Mouse (Mus musculus) adrenal gland, adult 8-10 months (tissue): ENCODE measurements around the gene Gm26566. TPM values are rescaled to one million over a fixed set of nuclear protein-coding genes. Genes with fewer than 3 reads are reported as not detected.

ENCODE experiments used
- DNase-seq: peaks from one replicate; pipeline ENCODE4 v3.0.0; 2022
- total RNA-seq, 4 experiments: library from RNA; stranded (reverse); gene quantifications; 2 replicates each; pipeline ENCODE4 v1.2.4; 2022

The Gm26566 gene
- under 1 TPM; 0.67 to 0.92 (median 0.73) TPM for total RNA-seq

GRCm38 (mm10) chr4:88721791-88722721 lies at the start of gene Gm26566, which contains the start of gene Klhl9:
Gene Gm26566, plus strand, starts transcription at chr4:88721805.
Gene Klhl9, minus strand, starts transcription at chr4:88722465.
- DNase-seq = peak; percentile 87

GRCm38 (mm10) chr4:88676824-88677223 lies 44.8 kb upstream of the Gm26566 start, which contains the start of gene Ifna16:
Gene Ifna16, minus strand, starts transcription at chr4:88676924.
- no peak for DNase-seq

GRCm38 (mm10) chr4:88680362-88680761 lies 41.2 kb upstream of the Gm26566 start:
- no peak for DNase-seq

GRCm38 (mm10) chr4:88681353-88681752 lies 40.3 kb upstream of the Gm26566 start:
- DNase-seq = no peak

GRCm38 (mm10) chr4:88683812-88684211 lies 37.8 kb upstream of the Gm26566 start, which contains the start of gene Ifna2:
Gene Ifna2, minus strand, starts transcription at chr4:88683912.
- no peak for DNase-seq

- no peak for DNase-seq
These were observed 30.3 kb upstream of the Gm26566 start, which contains the start of gene Ifnab for GRCm38 (mm10) chr4:88691259-88691658. Gene Ifnab, minus strand, starts transcription at chr4:88691359.

GRCm38 (mm10) chr4:88692537-88692936 lies 29.1 kb upstream of the Gm26566 start:
- DNase-seq = no peak

- DNase-seq = no peak
These were observed 28.2 kb upstream of the Gm26566 start for GRCm38 (mm10) chr4:88693392-88693791.

- peak; percentile 51 for DNase-seq
These were observed 25.2 kb upstream of the Gm26566 start for GRCm38 (mm10) chr4:88696237-88696884.

GRCm38 (mm10) chr4:88697108-88697507 lies 24.5 kb upstream of the Gm26566 start:
- no peak for DNase-seq

GRCm38 (mm10) chr4:88697753-88698152 lies 23.9 kb upstream of the Gm26566 start:
- no peak for DNase-seq

GRCm38 (mm10) chr4:88698781-88699180 lies 22.8 kb upstream of the Gm26566 start:
- DNase-seq = no peak

- DNase-seq = no peak
These were observed 22.3 kb upstream of the Gm26566 start for GRCm38 (mm10) chr4:88699301-88699700.

GRCm38 (mm10) chr4:88705924-88706323 lies 15.7 kb upstream of the Gm26566 start:
- DNase-seq = no peak

GRCm38 (mm10) chr4:88707128-88707826 lies 14.3 kb upstream of the Gm26566 start:
- DNase-seq = no peak

GRCm38 (mm10) chr4:88714281-88714680 lies 7.3 kb upstream of the Gm26566 start:
- no peak for DNase-seq

- no peak for DNase-seq
These were observed 6.5 kb upstream of the Gm26566 start for GRCm38 (mm10) chr4:88715059-88715458.

GRCm38 (mm10) chr4:88718715-88719114 lies 2.9 kb upstream of the Gm26566 start:
- no peak for DNase-seq

GRCm38 (mm10) chr4:88723497-88724090 lies 2.0 kb downstream of the Gm26566 start:
- no peak for DNase-seq

- no peak for DNase-seq
These were observed 5.1 kb downstream of the Gm26566 start for GRCm38 (mm10) chr4:88726727-88727126.

- no peak for DNase-seq
These were observed 5.7 kb downstream of the Gm26566 start for GRCm38 (mm10) chr4:88727324-88727723.

GRCm38 (mm10) chr4:88738480-88738879 lies 16.9 kb downstream of the Gm26566 start:
- peak; percentile 38 for DNase-seq
